Mouse (Mus musculus) ES-E14 (cell line): ENCODE results near the gene Adgrg1.

ENCODE experiments used
- MAFK ChIP-seq: IDR thresholded peaks from 2 replicates; pipeline ENCODE4 v1.6.1; 2014; ENCODE audit warnings: mild to moderate bottlenecking, low read depth, low read length, inconsistent platforms; ENCODE audit not compliant: insufficient read depth
- ZC3H11A ChIP-seq: IDR thresholded peaks from 2 replicates; pipeline ENCODE4 v1.6.1; 2012; ENCODE audit warnings: low read depth, mild to moderate bottlenecking, inconsistent platforms, low read length, borderline replicate concordance
- ZNF384 ChIP-seq: IDR thresholded peaks from 2 replicates; pipeline ENCODE4 v1.6.1; 2012; ENCODE audit warnings: low read depth, low read length, inconsistent platforms

- TF ChIP-seq MAFK (no peak), ZC3H11A (no peak), ZNF384 (no peak)
These were observed 26.1 kb downstream of the Adgrg1 start for GRCm38 (mm10) chr8:95000684-95001083.
